Mouse (Mus musculus) hindbrain, embryonic 14.5 days (tissue): ENCODE results near the gene Chn2. TPM values are rescaled to one million over a fixed set of nuclear protein-coding genes. Genes with fewer than 3 reads are reported as not detected.

Source experiments
- ATAC-seq: fragments of 200-750 bp; cut with Nextera tagmentation; 2 replicates; pipeline ENCODE4 v1.8.0; 2017; ENCODE audit warnings: moderate number of reproducible peaks, mild to moderate bottlenecking, moderate TSS enrichment, moderate library complexity; ENCODE audit not compliant: low FRiP score
- DNase-seq: peaks from one replicate; pipeline ENCODE4 v3.0.0-alpha.2; 2015; ENCODE audit warnings: low spot score
- H3K27ac ChIP-seq: fragments of 300-500 bp; sonication (generic); 2 replicates; pipeline ENCODE4 v1.5.1; 2014; ENCODE audit warnings: mild to moderate bottlenecking, moderate library complexity
- H3K27me3 ChIP-seq: fragments of 300-500 bp; sonication (generic); 2 replicates; pipeline ENCODE4 v1.6.1; 2014; ENCODE audit warnings: mild to moderate bottlenecking, low read length, mixed read lengths; ENCODE audit not compliant: control insufficient read depth, insufficient read depth
- H3K36me3 ChIP-seq: fragments of 300-500 bp; sonication (generic); replicated peaks from 2 replicates; pipeline ENCODE4 v1.6.1; 2014; ENCODE audit not compliant: control insufficient read depth, insufficient read depth
- H3K4me1 ChIP-seq: fragments of 300-500 bp; sonication (generic); replicated peaks from 2 replicates; pipeline ENCODE4 v1.6.1; 2014; ENCODE audit warnings: antibody characterized with exemption, low read length, mixed read lengths; ENCODE audit not compliant: control insufficient read depth, insufficient read depth
- H3K4me2 ChIP-seq: fragments of 300-500 bp; sonication (generic); replicated peaks from 2 replicates; pipeline ENCODE4 v1.6.1; 2014; ENCODE audit warnings: mild to moderate bottlenecking, moderate library complexity
- H3K4me3 ChIP-seq: fragments of 300-500 bp; sonication (generic); replicated peaks from 2 replicates; pipeline ENCODE4 v1.5.1; 2014; ENCODE audit warnings: mild to moderate bottlenecking, low read length
- H3K9ac ChIP-seq: fragments of 300-500 bp; sonication (generic); 2 replicates; pipeline ENCODE4 v1.6.1; 2014
- H3K9me3 ChIP-seq: fragments of 300-500 bp; sonication (generic); 2 replicates; pipeline ENCODE4 v1.6.1; 2016; ENCODE audit warnings: low read length; ENCODE audit not compliant: control insufficient read depth
- whole genome bisulfite sequencing: fragments of 180-500 bp; shearing (Covaris S2); extraction: QIAGEN DNeasy Blood & Tissue Kit; methylation state at CpG from one replicate; pipeline ENCODE4 v1.1.7; 2014; 5-methylcytosine and 5-hydroxymethylcytosine counted together
- polyA plus RNA-seq: library from polyadenylated mRNA; unstranded; fragments of >200 nt; fragmentation: Nextera tagmentation; extraction: Ambion mirVana; gene quantifications from 2 replicates; pipeline ENCODE4 v1.2.1, GENCODE M21; 2014

Chn2 gene
- polyA plus RNA-seq, 1 experiment from 2014 or later, result 28.3 TPM

GRCm38 (mm10) chr6:54333652-54334396 is 294.5 kb downstream of the Chn2 start:
- Histone ChIP-seq H3K4me1 (0 out of 2 replicates have a peak, but pooled peaks cover 11% of the 10 kb centered on the region), H3K9ac (no peak overlapping the region), H3K4me2 (no peak overlapping the region), H3K4me3 (no peak overlapping the region), H3K27me3 (peaks cover 9% of the 10 kb centered on the region), H3K27ac (no peak overlapping the region), H3K9me3 (no peaks in the 10 kb centered on the region), H3K36me3 (no peaks in the 10 kb centered on the region)
- DNase-seq (no peak), ATAC-seq (no peak)
- 52% methylated on average over 9 of the region's 9 CpGs for WGBS

DNA sequence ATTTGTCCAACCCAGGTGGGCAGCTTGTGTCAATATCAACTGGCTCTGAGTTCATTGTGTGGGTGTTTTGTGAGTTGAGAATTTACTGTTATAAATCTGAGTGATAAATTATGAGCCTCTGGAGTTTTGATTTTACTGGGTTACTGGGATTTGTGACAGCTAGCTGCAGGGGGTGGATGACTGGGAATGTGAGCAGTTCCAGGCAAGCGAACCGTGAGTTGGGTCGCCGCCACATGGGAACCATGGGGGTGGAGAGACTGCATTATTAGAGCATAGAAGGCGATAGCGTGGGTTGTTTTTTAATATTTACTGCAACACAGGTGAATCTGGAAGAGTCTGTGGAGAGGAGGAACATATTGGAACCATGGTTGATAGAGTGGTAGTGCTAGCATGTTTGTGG is 298.0 kb downstream of the Chn2 start:
- no peak for ATAC-seq
- Histone ChIP-seq H3K4me1 (0 out of 2 replicates have a peak, but pooled peaks cover 8% of the 10 kb centered on the region), H3K4me3 (no peak overlapping the region), H3K9ac (no peak overlapping the region), H3K27me3 (no peaks in the 10 kb centered on the region), H3K9me3 (no peaks in the 10 kb centered on the region), H3K4me2 (no peak overlapping the region), H3K27ac (no peak overlapping the region), H3K36me3 (no peaks in the 10 kb centered on the region)
- WGBS, result 73% methylated on average over 6 of the region's 6 CpGs
- DNase-seq, result no peak

- H3K4me1 ChIP-seq, result no peaks in the 10 kb centered on the region
- no peak overlapping the region for H3K27ac ChIP-seq
- H3K27me3 ChIP-seq, result no peaks in the 10 kb centered on the region
- H3K4me2 ChIP-seq, result no peak overlapping the region
- H3K9me3 ChIP-seq, result no peaks in the 10 kb centered on the region
- H3K9ac ChIP-seq, result no peak overlapping the region
- ATAC-seq, result no peak
- DNase-seq, result no peak
- 96% methylated on average over 5 of the region's 5 CpGs for WGBS
- no peak overlapping the region for H3K4me3 ChIP-seq
- H3K36me3 ChIP-seq, result no peaks in the 10 kb centered on the region
Observed at GRCm38 (mm10) chr6:54341133-54341532, 301.8 kb downstream of the Chn2 start.

- WGBS, result 90% methylated on average over 10 of the region's 10 CpGs
- H3K4me1 ChIP-seq, result no peaks in the 10 kb centered on the region
Observed at GRCm38 (mm10) chr6:54342223-54342622, 302.9 kb downstream of the Chn2 start.

More at GRCm38 (mm10) chr6:54342223-54342622, 302.9 kb downstream of the Chn2 start:
- Histone ChIP-seq H3K9me3 (no peaks in the 10 kb centered on the region), H3K4me2 (no peak overlapping the region), H3K9ac (no peak overlapping the region), H3K4me3 (no peak overlapping the region), H3K27me3 (no peaks in the 10 kb centered on the region), H3K27ac (no peak overlapping the region), H3K36me3 (no peaks in the 10 kb centered on the region)
- no peak for DNase-seq
- ATAC-seq, result no peak

Other genes starting within 250 kb of the Chn2 start
- gene Tril, start 218.7 kb upstream of the Chn2 start, polyA plus RNA-seq, result 14.3 and 16.2 TPM in 2 replicates
- gene Cpvl, start 60.9 kb upstream of the Chn2 start, polyA plus RNA-seq, result not detected in 2 replicates